ENCODE assay signal across 27 mouse cellular contexts in the genomic region with DNA sequence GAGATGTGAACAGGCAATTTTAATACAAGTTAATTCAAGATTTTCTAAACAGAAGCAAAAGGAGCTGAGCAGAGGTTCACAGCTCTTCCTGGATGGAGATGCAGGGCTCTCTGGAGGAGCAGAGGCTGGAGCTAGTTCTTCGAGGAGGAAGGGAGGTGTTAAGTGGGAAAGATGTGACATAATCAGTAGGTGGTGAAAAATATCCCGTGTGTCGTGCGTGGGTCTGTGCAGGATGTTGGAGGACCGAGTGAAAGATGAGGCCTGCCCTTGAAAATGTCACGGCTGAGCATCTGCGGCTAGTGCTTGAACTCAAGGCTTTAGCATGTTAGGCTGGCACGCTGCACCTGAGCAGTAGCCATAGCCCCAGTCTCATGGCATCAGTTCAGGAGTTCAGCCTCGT. TPM values are rescaled to one million over a fixed set of nuclear protein-coding genes. Genes with fewer than 3 reads are reported as not detected.
DNase-seq lines count a peak whose midpoint lies in the region; ATAC-seq and TF ChIP-seq lines count a peak whose summit lies in the region.
"Had no signal": no experiment of that assay in that cellular context is flagged by ENCODE, and none has a peak within 500 bp of the region (broad histone marks: within the 10 kb centered on the region; RNA-seq: fewer than 3 reads in every experiment).

No protein-coding gene starts in this region.

- TF ChIP-seq POLR2A in cortical plate, adult 2 months (IDR thresholded peaks at IDR 0.05; ENCODE audit: extremely low read depth, insufficient read depth, low read length) = no peak
- no peak for TF ChIP-seq POLR2A in lung, adult 2 months (IDR thresholded peaks at IDR 0.05; ENCODE audit: borderline replicate concordance, extremely low read depth, low read depth, low read length)

- DNase-seq in gastrocnemius, adult 2 months = no peak
- no peak for DNase-seq in gastrocnemius, postnatal 10 days
- peak; percentile 14 for DNase-seq in midbrain, embryonic 11.5 days (ENCODE audit: low spot score, missing footprints)
- DNase-seq in brain, adult 2 months (ENCODE audit: low read depth, low spot score) = peak; percentile 85
- no peak for DNase-seq in lung, adult 2 months
- DNase-seq: cerebellum, adult 2 months; cerebellum, postnatal 10 days; embryo, embryonic 11 days; gastrocnemius, postnatal 25 days; heart, postnatal 36 days had no signal

- H3K36me3 ChIP-seq in midbrain, embryonic 11.5 days (ENCODE audit: control insufficient read depth, insufficient read depth, low read length) = no peaks in the 10 kb centered on the region
- no peaks in the 10 kb centered on the region for H3K36me3 ChIP-seq in midbrain, embryonic 15.5 days (replicated peaks)
- H3K36me3 ChIP-seq: embryonic facial prominence, embryonic 15.5 days; forebrain, embryonic 10.5 days; heart, embryonic 13.5 days; hindbrain, embryonic 15.5 days had no signal

- WGBS in midbrain, embryonic 11.5 days = 90% methylated on average over 9 of the region's 9 CpGs
- 88% methylated on average over 9 of the region's 9 CpGs for WGBS in midbrain, embryonic 15.5 days
- WGBS in lung, adult 2 months = 67% methylated on average over 9 of the region's 9 CpGs

- no peaks in the 10 kb centered on the region for H3K9me3 ChIP-seq in midbrain, embryonic 11.5 days (ENCODE audit: control insufficient read depth, low read length)
- no peaks in the 10 kb centered on the region for H3K9me3 ChIP-seq in midbrain, embryonic 15.5 days
- H3K9me3 ChIP-seq: embryonic facial prominence, embryonic 15.5 days; forebrain, embryonic 10.5 days; heart, embryonic 13.5 days; hindbrain, embryonic 15.5 days had no signal

- no peaks in the 10 kb centered on the region for H3K27me3 ChIP-seq in midbrain, embryonic 11.5 days (ENCODE audit: control insufficient read depth, insufficient read depth, low read length)
- no peaks in the 10 kb centered on the region for H3K27me3 ChIP-seq in midbrain, embryonic 15.5 days (replicated peaks)
- H3K27me3 ChIP-seq: embryonic facial prominence, embryonic 15.5 days; hindbrain, embryonic 15.5 days had no signal

- no peak overlapping the region for H3K4me2 ChIP-seq in midbrain, embryonic 11.5 days
- no peak overlapping the region for H3K4me2 ChIP-seq in midbrain, embryonic 15.5 days
- H3K4me2 ChIP-seq: embryonic facial prominence, embryonic 15.5 days; heart, embryonic 13.5 days; hindbrain, embryonic 15.5 days had no signal

- no peak for TF ChIP-seq CTCF in gastrocnemius, adult 2 months (IDR thresholded peaks at IDR 0.05)
- TF ChIP-seq CTCF in cortical plate, adult 2 months (IDR thresholded peaks at IDR 0.05; ENCODE audit: extremely low read depth, insufficient read depth, low read length) = no peak
- TF ChIP-seq CTCF in lung, adult 2 months (IDR thresholded peaks at IDR 0.05; ENCODE audit: insufficient read depth, low read length) = no peak

- intact Hi-C loops in gastrocnemius, adult 2 months (cut with DNase I) = no loop called here

- H3K4me3 ChIP-seq in gastrocnemius, adult 2 months = no peak overlapping the region
- H3K4me3 ChIP-seq in midbrain, embryonic 11.5 days (ENCODE audit: low read depth, low read length) = no peak overlapping the region
- H3K4me3 ChIP-seq in midbrain, embryonic 15.5 days = no peak overlapping the region
- no peak overlapping the region for H3K4me3 ChIP-seq in cortical plate, adult 2 months (ENCODE audit: insufficient read depth, low read length)
- H3K4me3 ChIP-seq in lung, adult 2 months (replicated peaks; ENCODE audit: extremely low read depth, low read depth, low read length) = no peak overlapping the region
- H3K4me3 ChIP-seq: embryonic facial prominence, embryonic 15.5 days; erythroblast, embryonic 14.5 days; forebrain, embryonic 10.5 days; heart, embryonic 13.5 days; hindbrain, embryonic 15.5 days had no signal

- no peak overlapping the region for H3K9ac ChIP-seq in midbrain, embryonic 11.5 days (ENCODE audit: low read length)
- no peak overlapping the region for H3K9ac ChIP-seq in midbrain, embryonic 15.5 days
- H3K9ac ChIP-seq: embryonic facial prominence, embryonic 15.5 days; heart, embryonic 13.5 days; hindbrain, embryonic 15.5 days had no signal

- H3K4me1 ChIP-seq in midbrain, embryonic 11.5 days (ENCODE audit: control insufficient read depth, insufficient read depth, low read length) = no peaks in the 10 kb centered on the region
- H3K4me1 ChIP-seq in midbrain, embryonic 15.5 days = no peaks in the 10 kb centered on the region; the same call in 1 of the 2 replicates
- peaks cover 3% of the 10 kb centered on the region for H3K4me1 ChIP-seq in cortical plate, adult 2 months (ENCODE audit: control insufficient read depth, insufficient read depth, low read length)
- no peaks in the 10 kb centered on the region for H3K4me1 ChIP-seq in lung, adult 2 months (ENCODE audit: control insufficient read depth, insufficient read depth, low read length)
- H3K4me1 ChIP-seq: embryonic facial prominence, embryonic 15.5 days; heart, embryonic 13.5 days; hindbrain, embryonic 15.5 days had no signal

- peak overlapping the region; percentile 54; the same call in 1 of the 2 replicates for H3K27ac ChIP-seq in gastrocnemius, adult 2 months
- H3K27ac ChIP-seq in midbrain, embryonic 11.5 days (ENCODE audit: low read depth, low read length) = no peak overlapping the region
- H3K27ac ChIP-seq in midbrain, embryonic 15.5 days = no peak overlapping the region
- peak overlapping the region; percentile 75 for H3K27ac ChIP-seq in cortical plate, adult 2 months (ENCODE audit: insufficient read depth, low read length)
- H3K27ac ChIP-seq: embryonic facial prominence, embryonic 15.5 days; forebrain, embryonic 10.5 days; heart, embryonic 13.5 days; hindbrain, embryonic 15.5 days had no signal

- no peak for ATAC-seq in midbrain, embryonic 11.5 days (ENCODE audit: low FRiP score)
- no peak for ATAC-seq in midbrain, embryonic 15.5 days (replicated peaks)
- ATAC-seq: forebrain, embryonic 14.5 days; inflammation-experienced regulatory T-cells, adult 6 months had no signal

RNA-seq across cellular contexts. Expression of gene Mei1, which starts 15.8 kb away (rescaled TPM):
- total RNA-seq in gastrocnemius, adult 2 months (2021) = not detected
- under 1 TPM; 0.23 to 0.36 TPM for total RNA-seq in gastrocnemius, postnatal 10 days (2021)
- polyA plus RNA-seq in midbrain, embryonic 11.5 days (2014; fragmentation: Nextera tagmentation; extraction: Ambion mirVana) = 0.04 TPM in 1 of 2 replicates, not detected in the other
- 0.10 TPM in 1 of 2 replicates, not detected in the other for polyA plus RNA-seq in midbrain, embryonic 15.5 days (2015; fragmentation: Nextera tagmentation; extraction: Ambion mirVana)
- polyA plus RNA-seq in cortical plate, adult 2 months (2012; rRNA removed) = 6.1 and 7.9 TPM in 2 replicates
- polyA plus RNA-seq in lung, adult 2 months (2012; rRNA removed) = not detected in 2 replicates
- total RNA-seq: granulocyte monocyte progenitor cell, adult 5-6 weeks; heart, adult 8-10 months; heart, postnatal 36 days had no signal
- polyA plus RNA-seq: adrenal gland, adult 2 months; embryonic facial prominence, embryonic 11.5 days; erythroblast, embryonic 14.5 days; forebrain, embryonic 14.5 days; heart, embryonic 13.5 days; heart, postnatal 0 days; hindbrain, embryonic 11.5 days had no signal

RNA-seq across cellular contexts. Expression of gene 4930407I10Rik, which starts 26.7 kb away (rescaled TPM):
- not detected for total RNA-seq in gastrocnemius, adult 2 months (2021)
- total RNA-seq in gastrocnemius, postnatal 10 days (2021) = not detected
- polyA plus RNA-seq in midbrain, embryonic 11.5 days (2014; fragmentation: Nextera tagmentation; extraction: Ambion mirVana) = not detected in 2 replicates
- polyA plus RNA-seq in midbrain, embryonic 15.5 days (2015; fragmentation: Nextera tagmentation; extraction: Ambion mirVana) = not detected in 2 replicates
- polyA plus RNA-seq in cortical plate, adult 2 months (2012; rRNA removed) = not detected in 2 replicates
- polyA plus RNA-seq in lung, adult 2 months (2012; rRNA removed) = not detected in 2 replicates
- total RNA-seq: adrenal gland, adult 2 months; adrenal gland, postnatal 25 days; ES-E14; gastrocnemius, postnatal 25 days; granulocyte monocyte progenitor cell, adult 5-6 weeks; heart, adult 8-10 months; heart, postnatal 36 days had no signal
- polyA plus RNA-seq: adrenal gland, adult 2 months; cerebellum, adult 2 months; embryonic facial prominence, embryonic 11.5 days; embryonic facial prominence, embryonic 15.5 days; erythroblast, embryonic 14.5 days; forebrain, embryonic 10.5 days; forebrain, embryonic 14.5 days; heart, embryonic 13.5 days; heart, postnatal 0 days; hindbrain, embryonic 15.5 days; inflammation-experienced regulatory T-cells, adult 6 months had no signal

RNA-seq across cellular contexts. Expression of gene Snu13, which starts 38.2 kb away (rescaled TPM):
- total RNA-seq in gastrocnemius, adult 2 months (2021) = 10 to 100 TPM; 44.4 to 61.4 TPM
- total RNA-seq in gastrocnemius, postnatal 10 days (2021) = 10 to 100 TPM; 50.0 to 54.5 TPM
- polyA plus RNA-seq in midbrain, embryonic 11.5 days (2014; fragmentation: Nextera tagmentation; extraction: Ambion mirVana) = 275 and 283 TPM in 2 replicates
- polyA plus RNA-seq in midbrain, embryonic 15.5 days (2015; fragmentation: Nextera tagmentation; extraction: Ambion mirVana) = 231 and 247 TPM in 2 replicates
- polyA plus RNA-seq in cortical plate, adult 2 months (2012; rRNA removed) = 133 and 137 TPM in 2 replicates
- 54.7 and 56.6 TPM in 2 replicates for polyA plus RNA-seq in lung, adult 2 months (2012; rRNA removed)

RNA-seq across cellular contexts. Expression of gene Ccdc134, which starts 42.1 kb away (rescaled TPM):
- total RNA-seq in gastrocnemius, adult 2 months (2021) = 10 to 100 TPM; 11.8 to 12.4 TPM
- total RNA-seq in gastrocnemius, postnatal 10 days (2021) = 10 to 100 TPM; 31.0 to 33.5 TPM
- 17.2 and 18.5 TPM in 2 replicates for polyA plus RNA-seq in midbrain, embryonic 11.5 days (2014; fragmentation: Nextera tagmentation; extraction: Ambion mirVana)
- 12.2 and 12.7 TPM in 2 replicates for polyA plus RNA-seq in midbrain, embryonic 15.5 days (2015; fragmentation: Nextera tagmentation; extraction: Ambion mirVana)
- 16.3 and 16.5 TPM in 2 replicates for polyA plus RNA-seq in cortical plate, adult 2 months (2012; rRNA removed)
- polyA plus RNA-seq in lung, adult 2 months (2012; rRNA removed) = 7.9 and 10.9 TPM in 2 replicates

RNA-seq across cellular contexts. Expression of gene Desi1, which starts 51.9 kb away (rescaled TPM):
- 10 to 100 TPM; 14.5 to 20.8 TPM for total RNA-seq in gastrocnemius, adult 2 months (2021)
- 10 to 100 TPM; 18.5 to 20.7 TPM for total RNA-seq in gastrocnemius, postnatal 10 days (2021)
- 33.7 and 37.8 TPM in 2 replicates for polyA plus RNA-seq in midbrain, embryonic 11.5 days (2014; fragmentation: Nextera tagmentation; extraction: Ambion mirVana)
- polyA plus RNA-seq in midbrain, embryonic 15.5 days (2015; fragmentation: Nextera tagmentation; extraction: Ambion mirVana) = 50.6 and 50.9 TPM in 2 replicates
- 126 and 134 TPM in 2 replicates for polyA plus RNA-seq in cortical plate, adult 2 months (2012; rRNA removed)
- polyA plus RNA-seq in lung, adult 2 months (2012; rRNA removed) = 24.0 and 31.1 TPM in 2 replicates

Comparison
In these comparisons a context has a peak if more than half of its experiments do, and no peak if none do; other contexts are left out.
1. DNase-seq: peak in midbrain, embryonic 11.5 days (single experiment) and brain, adult 2 months (single experiment); none in gastrocnemius, adult 2 months (single experiment), gastrocnemius, postnatal 10 days (single experiment) and lung, adult 2 months (single experiment).
2. H3K27ac ChIP-seq: peak in gastrocnemius, adult 2 months (single experiment) and cortical plate, adult 2 months (single experiment); none in midbrain, embryonic 11.5 days (single experiment) and midbrain, embryonic 15.5 days (single experiment).